Mouse (Mus musculus): ENCODE results near the gene Olfr344.

The Olfr344 gene

GRCm38 (mm10) chr2:36566362-36566761 lies at the start of gene Olfr344:
Gene Olfr344 (plus strand): TSS chr2:36566662.
- no peak for DNase-seq (ENCODE audit: low read depth, low spot score)

GRCm38 (mm10) chr2:36524698-36525097 lies 41.8 kb upstream of the Olfr344 start, which contains the start of gene Olfr342:
Gene Olfr342 (plus strand): TSS chr2:36524998.
- DNase-seq (ENCODE audit: low read depth, low spot score), result no peak

- no peak for DNase-seq (ENCODE audit: low read depth, low spot score)
Measured at GRCm38 (mm10) chr2:36565156-36565555, 1.3 kb upstream of the Olfr344 start.

DNA sequence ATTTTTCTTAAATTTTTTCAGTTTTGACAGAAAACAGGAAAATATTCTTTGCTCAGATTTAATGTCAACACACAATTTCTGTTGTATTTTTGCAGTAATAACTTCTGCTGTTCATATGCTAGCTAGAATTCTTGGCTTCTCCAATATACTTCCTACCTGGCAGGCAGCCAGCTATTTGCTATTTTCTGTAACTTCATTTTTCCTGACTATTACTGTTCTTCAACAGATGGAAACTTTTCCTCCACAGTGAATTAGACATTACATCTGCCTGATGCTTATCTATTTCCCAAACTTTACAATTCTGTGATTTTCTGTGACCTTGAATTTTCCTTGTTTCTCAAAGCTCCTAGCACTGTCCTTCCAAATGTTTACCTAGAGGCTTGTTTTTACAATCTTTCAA lies 560 bp downstream of the Olfr344 start:
- DNase-seq (ENCODE audit: low read depth, low spot score), result no peak

DNA sequence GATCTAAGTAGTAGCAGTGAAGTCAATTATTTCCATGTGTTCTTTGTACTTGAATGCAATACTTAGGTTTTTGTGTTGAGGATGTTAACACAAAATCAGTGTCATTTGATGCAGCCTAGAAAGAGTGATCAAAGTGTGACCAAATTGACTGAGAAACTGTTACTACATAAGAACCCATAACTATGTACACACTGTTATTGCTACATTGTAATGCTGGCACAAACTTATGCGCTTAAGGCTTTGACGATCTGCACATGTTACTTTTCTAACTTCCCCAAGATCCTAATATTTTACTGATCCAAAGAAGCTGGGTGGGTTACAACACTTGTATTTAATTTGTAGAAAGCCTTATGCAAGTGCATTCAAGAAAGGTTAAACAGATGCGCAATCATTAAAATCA lies 1.4 kb downstream of the Olfr344 start:
- no peak for DNase-seq (ENCODE audit: low read depth, low spot score)
